Comparison of ENCODE assay signal across 8 mouse cellular contexts in the genomic region with DNA sequence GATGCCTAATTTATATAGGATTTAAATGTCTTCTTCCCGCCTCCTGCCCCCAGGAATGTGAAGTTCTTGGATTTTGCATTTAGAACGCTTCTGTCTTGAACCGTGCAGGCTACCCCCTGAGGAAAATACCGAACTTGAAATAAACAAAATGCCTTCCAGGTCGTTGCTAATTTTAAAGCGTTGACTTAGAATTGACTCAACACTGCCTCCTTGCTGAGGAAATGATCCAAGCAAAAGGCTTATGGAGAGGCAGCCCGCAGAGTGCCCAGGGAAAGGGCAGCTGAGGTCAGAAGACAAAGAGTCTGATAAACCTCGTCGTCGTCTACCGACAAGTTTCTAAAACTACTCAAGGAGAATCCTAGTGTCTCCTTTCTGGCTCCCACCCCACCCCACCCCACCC. TPM values are rescaled to one million over a fixed set of nuclear protein-coding genes. Genes with fewer than 3 reads are reported as not detected.
DNase-seq lines count a peak whose midpoint lies in the region; ATAC-seq and TF ChIP-seq lines count a peak whose summit lies in the region.

No protein-coding gene starts in this region.

- no peak for TF ChIP-seq EP300 in lung, postnatal 0 days (IDR thresholded peaks at IDR 0.05)

- no peaks in the 10 kb centered on the region for H3K36me3 ChIP-seq in lung, postnatal 0 days (ENCODE audit: insufficient read depth, low read length)

- no peak overlapping the region for H3K4me3 ChIP-seq in lung, postnatal 0 days (ENCODE audit: low read depth, low read length)

- 0 out of 2 replicates have a peak, but pooled peaks cover 4% of the 10 kb centered on the region for H3K27me3 ChIP-seq in lung, postnatal 0 days (replicated peaks; ENCODE audit: insufficient read depth, low read length)

- no peaks in the 10 kb centered on the region for H3K9me3 ChIP-seq in lung, postnatal 0 days (ENCODE audit: low read length)

- H3K27ac ChIP-seq in lung, postnatal 0 days (ENCODE audit: low read length), result no peak overlapping the region

- H3K4me2 ChIP-seq in lung, postnatal 0 days (replicated peaks; ENCODE audit: low read depth, low read length), result no peak overlapping the region

- no peak overlapping the region for H3K9ac ChIP-seq in lung, postnatal 0 days (replicated peaks; ENCODE audit: low read depth)

- peak; percentile 32 for DNase-seq in cerebellum, adult 9-11 months
- no peak for DNase-seq in cerebellum, adult 9-10 months
- DNase-seq in lung, postnatal 0 days (ENCODE audit: low spot score), result no peak
- DNase-seq in lung, adult 18-20 months, result no peak
- peak; percentile 38 for DNase-seq in gastrocnemius, postnatal 25 days
- DNase-seq in retina, postnatal 1 day, result peak; percentile 27
- DNase-seq in frontal cortex, postnatal 10 days (ENCODE audit: low spot score in 2 of 2), result no peak
- DNase-seq in layer of hippocampus, adult 18-20 months (ENCODE audit: low spot score in 2 of 2), result no peak

- peaks cover 11% of the 10 kb centered on the region; the same call in 1 of the 2 replicates for H3K4me1 ChIP-seq in lung, postnatal 0 days (ENCODE audit: insufficient read depth, low read depth, low read length)

- ATAC-seq in lung, postnatal 0 days, result no peak

- TF ChIP-seq CTCF in lung, postnatal 0 days (IDR thresholded peaks at IDR 0.05), result peak; percentile 62

- WGBS in lung, postnatal 0 days, result 9% methylated on average over 11 of the region's 11 CpGs

RNA-seq across cellular contexts. Expression of gene Got1, which starts 2.7 kb away (rescaled TPM):
- 14.2 and 15.6 TPM in 2 replicates for polyA plus RNA-seq in lung, postnatal 0 days (2015; fragmentation: Nextera tagmentation; extraction: Ambion mirVana)
- 100 to 1,000 TPM; 350 to 495 TPM for total RNA-seq in gastrocnemius, postnatal 25 days (2021)
- total RNA-seq in layer of hippocampus, adult 18-20 months (2021), result 100 to 1,000 TPM; 374 to 381 TPM

Comparison
In these comparisons a context has a peak if more than half of its experiments do, and no peak if none do; other contexts are left out.
1. DNase-seq: peak in cerebellum, adult 9-11 months (single experiment), gastrocnemius, postnatal 25 days (single experiment) and retina, postnatal 1 day (single experiment); none in cerebellum, adult 9-10 months (single experiment), lung, postnatal 0 days (single experiment), lung, adult 18-20 months (0 of 2), frontal cortex, postnatal 10 days (0 of 2) and layer of hippocampus, adult 18-20 months (0 of 2).